Mouse (Mus musculus): ENCODE measurements at regions not wholly inside any gene's neighbourhood (a gene's known extent, or its start where the extent isn't known, plus 50 kb on each side); places are given as distances from the start of the nearest gene placed in this dataset.

DNA sequence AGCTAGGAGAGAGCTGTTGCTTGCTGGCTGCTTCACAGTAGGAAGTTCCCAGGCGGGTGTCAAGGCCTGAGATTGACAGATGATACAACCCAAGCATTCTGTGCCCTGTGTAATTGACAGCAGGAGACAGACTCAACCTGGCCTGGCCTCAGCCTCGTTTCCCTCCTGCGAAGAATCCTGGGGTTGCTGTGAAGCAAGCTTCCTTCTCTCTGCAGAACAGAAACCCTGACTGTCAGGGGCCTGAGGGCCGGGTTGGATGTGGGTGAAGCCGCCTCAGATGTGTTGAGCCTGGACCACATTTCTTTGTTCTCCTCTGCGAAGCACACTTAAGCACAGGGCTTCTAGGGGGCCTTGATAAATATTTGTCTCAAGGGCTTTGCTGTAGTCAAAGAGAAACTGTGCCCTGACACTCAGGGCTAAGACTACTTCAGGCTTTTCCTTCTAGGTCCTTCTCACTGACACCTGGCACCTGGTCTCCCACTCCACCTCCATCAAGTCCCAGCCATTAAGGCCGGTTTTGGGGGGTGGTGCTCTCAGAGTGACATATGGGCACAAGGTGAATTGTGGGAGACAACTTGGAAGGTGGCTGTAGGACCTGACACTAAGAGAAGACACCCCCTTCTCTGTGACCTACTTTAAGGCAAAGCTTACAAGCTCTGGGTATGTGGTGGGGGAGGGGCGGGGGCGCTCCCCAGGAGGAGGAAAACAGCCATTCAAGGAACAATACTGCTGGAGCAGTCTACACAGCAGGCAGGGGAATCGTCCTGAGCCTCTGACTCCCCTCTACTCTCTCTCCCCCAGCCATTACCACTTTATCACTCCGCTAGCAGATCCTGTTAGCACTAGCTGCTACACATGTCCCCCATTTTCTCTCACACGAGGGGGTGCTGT is 219.2 kb upstream of the Hes1 start:
- Histone ChIP-seq H3K27ac (replicated peaks; ENCODE audit: low read depth, low read length) (no peak overlapping the region), H3K4me2 (ENCODE audit: low read depth, low read length) (no peak overlapping the region), H3K9me3 (ENCODE audit: control insufficient read depth, low read length) (no peaks in the 10 kb centered on the region), H3K4me1 (ENCODE audit: control insufficient read depth, insufficient read depth, low read length) (peaks cover 17% of the 10 kb centered on the region), H3K9ac (ENCODE audit: low read depth, low read length) (no peak overlapping the region), H3K36me3 (ENCODE audit: control insufficient read depth, insufficient read depth, low read length) (no peaks in the 10 kb centered on the region), H3K4me3 (ENCODE audit: low read depth, low read length) (no peak overlapping the region), H3K27me3 (replicated peaks; ENCODE audit: control insufficient read depth, insufficient read depth, low read length) (no peaks in the 10 kb centered on the region; the same call in 1 of the 2 replicates)
- no peak for DNase-seq (ENCODE audit: low spot score)
- no peak for ATAC-seq (ENCODE audit: low read depth)
- 31% methylated on average over 10 of the region's 12 CpGs for WGBS

GRCm38 (mm10) chr16:29845597-29845986 is 218.6 kb upstream of the Hes1 start:
- Histone ChIP-seq H3K36me3 (ENCODE audit: control insufficient read depth, insufficient read depth, low read length) (no peaks in the 10 kb centered on the region), H3K27me3 (replicated peaks; ENCODE audit: control insufficient read depth, insufficient read depth, low read length) (no peaks in the 10 kb centered on the region), H3K9ac (ENCODE audit: low read depth, low read length) (no peak overlapping the region; the same call in 1 of the 2 replicates), H3K9me3 (ENCODE audit: control insufficient read depth, low read length) (no peaks in the 10 kb centered on the region), H3K4me1 (ENCODE audit: control insufficient read depth, insufficient read depth, low read length) (peaks cover 11% of the 10 kb centered on the region; the same call in 1 of the 2 replicates), H3K4me3 (ENCODE audit: low read depth, low read length) (no peak overlapping the region), H3K27ac (replicated peaks; ENCODE audit: low read depth, low read length) (no peak overlapping the region), H3K4me2 (ENCODE audit: low read depth, low read length) (no peak overlapping the region)
- 52% methylated on average over 8 of the region's 8 CpGs for WGBS
- peak; percentile 21 for DNase-seq (ENCODE audit: low spot score)
- ATAC-seq (ENCODE audit: low read depth) = no peak

DNA sequence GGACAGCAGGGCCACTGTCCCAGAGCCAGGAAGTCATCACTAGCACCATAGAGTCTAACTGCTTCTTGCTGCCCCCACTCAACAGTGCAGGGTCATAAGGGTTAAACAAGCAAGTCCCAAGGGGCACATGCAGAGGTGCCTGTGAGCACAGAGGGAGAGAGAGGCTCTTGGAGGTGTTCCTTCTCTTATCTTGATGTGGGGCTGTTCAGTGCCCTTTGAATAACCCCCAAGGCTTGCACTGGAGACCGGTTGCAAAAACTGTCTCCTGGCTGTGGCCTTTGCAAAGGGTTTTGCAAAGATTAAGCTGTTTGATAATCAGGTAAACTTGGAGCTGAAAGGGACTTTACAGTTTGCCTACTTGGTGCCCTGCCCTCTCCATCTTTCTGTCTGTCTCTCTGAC is 217.1 kb upstream of the Hes1 start:
- Histone ChIP-seq H3K36me3 (ENCODE audit: control insufficient read depth, insufficient read depth, low read length) (no peaks in the 10 kb centered on the region), H3K9me3 (ENCODE audit: control insufficient read depth, low read length) (no peaks in the 10 kb centered on the region), H3K4me2 (ENCODE audit: low read depth, low read length) (no peak overlapping the region), H3K4me3 (ENCODE audit: low read depth, low read length) (no peak overlapping the region), H3K9ac (ENCODE audit: low read depth, low read length) (no peak overlapping the region), H3K27me3 (replicated peaks; ENCODE audit: control insufficient read depth, insufficient read depth, low read length) (no peaks in the 10 kb centered on the region), H3K4me1 (ENCODE audit: control insufficient read depth, insufficient read depth, low read length) (peaks cover 11% of the 10 kb centered on the region; the same call in 1 of the 2 replicates), H3K27ac (replicated peaks; ENCODE audit: low read depth, low read length) (no peak overlapping the region)
- 21% methylated on average over 1 of the region's 1 CpGs for whole genome bisulfite sequencing
- ATAC-seq (ENCODE audit: low read depth) (no peak; the same call in 1 of the 2 replicates), DNase-seq (ENCODE audit: low spot score) (no peak)

DNA sequence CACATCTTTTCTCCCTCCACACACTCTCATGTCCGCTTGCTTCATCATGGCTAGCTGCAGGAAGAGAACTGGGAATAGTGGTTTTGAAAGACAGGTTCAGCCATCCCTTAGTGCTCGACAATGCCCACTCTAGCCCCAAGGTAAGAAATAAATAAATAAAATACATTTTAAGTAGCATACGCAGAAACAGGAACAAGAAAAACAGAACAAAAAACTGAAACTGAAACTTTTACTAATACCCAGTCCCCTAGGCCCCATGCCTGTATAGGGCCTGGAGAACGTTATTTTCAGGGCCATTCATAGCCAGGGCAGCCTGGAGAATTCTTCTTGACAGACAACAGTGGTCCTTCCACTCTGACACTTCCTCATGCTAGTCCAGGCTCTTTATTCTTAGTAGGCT is 216.4 kb upstream of the Hes1 start:
- Histone ChIP-seq H3K4me2 (ENCODE audit: low read depth, low read length) (no peak overlapping the region), H3K4me3 (ENCODE audit: low read depth, low read length) (no peak overlapping the region), H3K9me3 (ENCODE audit: control insufficient read depth, low read length) (no peaks in the 10 kb centered on the region), H3K9ac (ENCODE audit: low read depth, low read length) (no peak overlapping the region), H3K27ac (replicated peaks; ENCODE audit: low read depth, low read length) (no peak overlapping the region), H3K27me3 (replicated peaks; ENCODE audit: control insufficient read depth, insufficient read depth, low read length) (no peaks in the 10 kb centered on the region), H3K4me1 (ENCODE audit: control insufficient read depth, insufficient read depth, low read length) (peaks cover 11% of the 10 kb centered on the region; the same call in 1 of the 2 replicates), H3K36me3 (ENCODE audit: control insufficient read depth, insufficient read depth, low read length) (no peaks in the 10 kb centered on the region)
- WGBS = 78% methylated on average over 4 of the region's 4 CpGs
- ATAC-seq (ENCODE audit: low read depth) = no peak
- DNase-seq (ENCODE audit: low spot score) = no peak

DNA sequence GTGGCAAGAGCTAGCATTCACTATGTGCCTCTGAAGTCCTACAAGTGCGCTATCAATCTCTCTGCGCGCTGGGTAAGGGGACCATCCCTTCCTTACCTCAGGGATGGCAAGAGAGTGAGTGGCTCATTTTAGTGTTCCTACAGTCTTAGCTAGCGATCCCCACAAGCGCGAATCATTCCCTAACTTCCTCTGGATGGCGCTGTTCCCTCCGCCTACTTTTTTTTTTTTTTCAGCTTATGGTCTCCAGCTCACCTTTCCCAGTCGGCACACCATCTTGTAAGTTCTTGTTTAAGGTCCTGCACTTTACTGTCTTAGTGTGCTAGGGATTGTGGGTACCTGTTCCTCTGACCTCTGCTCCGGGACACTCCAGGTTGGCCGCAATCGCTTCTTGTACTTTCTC is 215.7 kb upstream of the Hes1 start:
- Histone ChIP-seq H3K4me2 (ENCODE audit: low read depth, low read length) (no peak overlapping the region), H3K27me3 (replicated peaks; ENCODE audit: control insufficient read depth, insufficient read depth, low read length) (no peaks in the 10 kb centered on the region), H3K27ac (replicated peaks; ENCODE audit: low read depth, low read length) (no peak overlapping the region), H3K4me1 (ENCODE audit: control insufficient read depth, insufficient read depth, low read length) (peaks cover 11% of the 10 kb centered on the region; the same call in 1 of the 2 replicates), H3K4me3 (ENCODE audit: low read depth, low read length) (no peak overlapping the region), H3K9me3 (ENCODE audit: control insufficient read depth, low read length) (no peaks in the 10 kb centered on the region), H3K36me3 (ENCODE audit: control insufficient read depth, insufficient read depth, low read length) (no peaks in the 10 kb centered on the region), H3K9ac (ENCODE audit: low read depth, low read length) (no peak overlapping the region)
- WGBS = 85% methylated on average over 12 of the region's 12 CpGs
- ATAC-seq (ENCODE audit: low read depth) = no peak
- DNase-seq (ENCODE audit: low spot score) = no peak

GRCm38 (mm10) chr16:29849511-29849910 is 214.7 kb upstream of the Hes1 start:
- no peak for DNase-seq (ENCODE audit: low spot score)
- 71% methylated on average over 7 of the region's 7 CpGs for WGBS
- Histone ChIP-seq H3K4me3 (ENCODE audit: low read depth, low read length) (no peak overlapping the region), H3K27me3 (replicated peaks; ENCODE audit: control insufficient read depth, insufficient read depth, low read length) (no peaks in the 10 kb centered on the region), H3K27ac (replicated peaks; ENCODE audit: low read depth, low read length) (no peak overlapping the region), H3K4me1 (ENCODE audit: control insufficient read depth, insufficient read depth, low read length) (peaks cover 11% of the 10 kb centered on the region; the same call in 1 of the 2 replicates), H3K4me2 (ENCODE audit: low read depth, low read length) (no peak overlapping the region), H3K9me3 (ENCODE audit: control insufficient read depth, low read length) (no peaks in the 10 kb centered on the region), H3K9ac (ENCODE audit: low read depth, low read length) (no peak overlapping the region), H3K36me3 (ENCODE audit: control insufficient read depth, insufficient read depth, low read length) (no peaks in the 10 kb centered on the region)
- no peak for ATAC-seq (ENCODE audit: low read depth)

DNA sequence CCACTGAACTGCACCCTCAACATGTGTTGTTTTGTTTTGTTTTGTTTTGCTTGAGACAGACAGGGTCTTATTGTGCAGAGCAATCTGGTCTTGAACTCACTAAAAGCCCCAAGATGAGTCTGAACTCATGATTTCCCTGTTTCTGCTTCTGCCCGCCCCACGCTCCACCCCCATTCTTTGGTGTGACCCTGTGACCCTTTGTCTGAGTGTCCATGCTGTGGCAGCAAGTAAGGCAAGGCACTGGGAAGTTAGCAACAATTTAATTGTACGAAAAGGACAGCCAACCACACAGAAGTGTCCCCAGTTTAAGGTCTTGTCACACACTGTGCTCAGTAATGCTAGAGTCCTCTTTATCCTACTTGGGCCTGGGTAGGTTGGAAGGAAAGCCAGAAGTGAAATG is 213.6 kb upstream of the Hes1 start:
- 61% methylated on average over 3 of the region's 3 CpGs for WGBS
- no peak overlapping the region for H3K9ac ChIP-seq (ENCODE audit: low read depth, low read length)
- no peak overlapping the region for H3K4me3 ChIP-seq (ENCODE audit: low read depth, low read length)
- no peak overlapping the region for H3K4me2 ChIP-seq (ENCODE audit: low read depth, low read length)
- DNase-seq (ENCODE audit: low spot score) (no peak), ATAC-seq (ENCODE audit: low read depth) (no peak)
- no peak overlapping the region for H3K27ac ChIP-seq (replicated peaks; ENCODE audit: low read depth, low read length)
- no peaks in the 10 kb centered on the region for H3K27me3 ChIP-seq (replicated peaks; ENCODE audit: control insufficient read depth, insufficient read depth, low read length)
- H3K4me1 ChIP-seq (ENCODE audit: control insufficient read depth, insufficient read depth, low read length) = 0 out of 2 replicates have a peak, but pooled peaks cover 1% of the 10 kb centered on the region
- H3K36me3 ChIP-seq (ENCODE audit: control insufficient read depth, insufficient read depth, low read length) = no peaks in the 10 kb centered on the region
- H3K9me3 ChIP-seq (ENCODE audit: control insufficient read depth, low read length) = no peaks in the 10 kb centered on the region

GRCm38 (mm10) chr16:29851827-29852226 is 212.4 kb upstream of the Hes1 start:
- Histone ChIP-seq H3K36me3 (ENCODE audit: control insufficient read depth, insufficient read depth, low read length) (no peaks in the 10 kb centered on the region), H3K4me1 (ENCODE audit: control insufficient read depth, insufficient read depth, low read length) (no peaks in the 10 kb centered on the region), H3K9me3 (ENCODE audit: control insufficient read depth, low read length) (no peaks in the 10 kb centered on the region), H3K27me3 (replicated peaks; ENCODE audit: control insufficient read depth, insufficient read depth, low read length) (no peaks in the 10 kb centered on the region), H3K27ac (replicated peaks; ENCODE audit: low read depth, low read length) (no peak overlapping the region), H3K9ac (ENCODE audit: low read depth, low read length) (no peak overlapping the region), H3K4me2 (ENCODE audit: low read depth, low read length) (no peak overlapping the region), H3K4me3 (ENCODE audit: low read depth, low read length) (no peak overlapping the region)
- DNase-seq (ENCODE audit: low spot score) = no peak
- 41% methylated on average over 9 of the region's 9 CpGs for WGBS
- ATAC-seq (ENCODE audit: low read depth) = no peak

All from embryonic facial prominence, embryonic 14.5 days (tissue).